Mouse (Mus musculus) stomach, adult 2 months (tissue): ENCODE results near the gene Foxb1. TPM values are rescaled to one million over a fixed set of nuclear protein-coding genes. Genes with fewer than 3 reads are reported as not detected.

ENCODE experiments used
- polyA plus RNA-seq: library from polyadenylated mRNA; depleted of rRNA; stranded (reverse); fragments of >200 nt; gene quantifications from 2 replicates; pipeline ENCODE4 v1.2.3, GENCODE M21; 2012; rRNA removed

The Foxb1 gene
- not detected in 2 replicates for polyA plus RNA-seq

DNA sequence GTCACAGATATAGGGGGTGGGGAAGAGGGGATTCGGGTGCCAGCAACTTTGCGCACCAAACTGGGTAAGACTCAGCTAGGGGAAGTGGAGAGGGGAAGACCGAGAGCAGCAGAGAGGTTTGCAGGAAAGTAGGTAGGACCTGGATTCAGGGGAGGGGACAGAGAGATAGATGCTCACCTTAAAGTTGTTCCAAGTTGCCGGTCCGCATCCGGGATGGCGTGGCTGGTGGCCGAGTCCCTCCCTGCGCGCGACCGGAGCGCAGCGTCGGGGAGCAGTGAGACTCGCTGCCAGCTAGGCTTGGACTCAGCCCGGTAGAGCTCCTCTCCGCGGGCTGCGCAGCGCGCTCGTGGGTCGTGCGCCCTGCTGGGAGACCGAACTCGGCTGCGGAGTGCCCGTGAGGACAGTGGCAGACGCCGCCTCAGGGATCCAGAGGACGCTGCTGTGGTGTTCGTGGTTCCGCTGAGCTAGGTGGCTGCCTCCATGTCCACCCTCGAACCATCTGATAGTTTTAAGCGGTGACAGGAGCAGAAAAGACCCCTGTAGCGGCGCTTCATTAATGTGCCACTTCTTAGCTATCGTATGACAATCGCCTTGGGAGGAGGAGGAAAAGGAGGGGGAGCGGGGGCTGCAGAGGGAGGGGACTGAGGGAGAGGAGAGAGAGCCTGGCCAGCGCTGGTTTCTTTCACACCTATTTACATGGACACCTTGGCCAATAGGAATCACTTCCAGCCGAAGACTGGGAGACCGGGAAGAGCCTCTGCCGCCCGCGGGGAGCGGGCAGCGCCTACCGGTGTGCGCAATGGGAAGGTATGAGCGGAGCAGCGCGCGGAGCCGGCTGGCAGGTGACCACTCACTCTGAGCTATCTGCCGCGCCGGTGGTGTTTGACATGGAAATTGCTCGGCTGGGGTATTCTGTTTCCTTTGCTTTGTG is at the start of gene Foxb1:
Foxb1 (minus strand) TSS at position 570 of the 931 bp plus-strand sequence.

Other genes with a start within 250 kb of the Foxb1 start
- gene Bnip2, start 228.5 kb upstream of the Foxb1 start, polyA plus RNA-seq = 5.1 and 5.5 TPM in 2 replicates